Mouse (Mus musculus) liver, embryonic 14.5 days (tissue): Measurements from ENCODE around the gene Fam227a. TPM values are rescaled to one million over a fixed set of nuclear protein-coding genes. Genes with fewer than 3 reads are reported as not detected.

Experiments used
- ATAC-seq: fragments of 200-750 bp; cut with Nextera tagmentation; 2 replicates; pipeline ENCODE4 v1.8.0; 2017; ENCODE audit warnings: moderate number of reproducible peaks, mild to moderate bottlenecking, moderate library complexity; ENCODE audit not compliant: insufficient read depth
- DNase-seq, 3 experiments: peaks; one replicate each; pipeline ENCODE4 v3.0.0-alpha.2; 2012 to 2013; ENCODE audit warnings: low read depth in 3 of 3, low spot score in 3 of 3
- H3K27ac ChIP-seq: fragments of 300-500 bp; sonication (generic); 2 replicates; pipeline ENCODE4 v1.5.1; 2014; ENCODE audit warnings: moderate library complexity, mild to moderate bottlenecking, control low read depth, inconsistent platforms
- H3K27me3 ChIP-seq: fragments of 300-500 bp; sonication (generic); 2 replicates; pipeline ENCODE4 v1.6.1; 2014; ENCODE audit warnings: mild to moderate bottlenecking, low read length, moderate library complexity; ENCODE audit not compliant: control insufficient read depth, insufficient read depth
- H3K36me3 ChIP-seq: fragments of 300-500 bp; sonication (generic); replicated peaks from 2 replicates; pipeline ENCODE4 v1.6.1; 2014; ENCODE audit warnings: low read depth; ENCODE audit not compliant: control insufficient read depth, insufficient read depth
- H3K4me1 ChIP-seq, 2 experiments: fragments of 200-500 bp in 1 of 2; fragments of 300-500 bp in 1 of 2; sonication (generic) in 1 of 2; replicated peaks; 2 replicates each; pipeline ENCODE4 v1.6.1; 2012 to 2014; ENCODE audit warnings: antibody characterized with exemption in 1 of 2, inconsistent platforms in 1 of 2, low read length in 1 of 2; ENCODE audit not compliant: control insufficient read depth in 2 of 2, insufficient read depth in 2 of 2
- H3K4me2 ChIP-seq: fragments of 300-500 bp; sonication (generic); 2 replicates; pipeline ENCODE4 v1.6.1; 2014; ENCODE audit warnings: low read depth, mild to moderate bottlenecking, control low read depth, moderate library complexity
- H3K4me3 ChIP-seq, 2 experiments: fragments of 200-500 bp in 1 of 2; fragments of 300-500 bp in 1 of 2; sonication (generic) in 1 of 2; 2 replicates each; pipeline ENCODE4 v1.5.1; 2012 to 2014; ENCODE audit warnings: low read depth in 2 of 2, low read length in 2 of 2, mild to moderate bottlenecking in 2 of 2, control low read depth in 1 of 2, inconsistent platforms in 1 of 2, moderate library complexity in 1 of 2; ENCODE audit not compliant: insufficient read depth in 1 of 2
- H3K9ac ChIP-seq: fragments of 300-500 bp; sonication (generic); replicated peaks from 2 replicates; pipeline ENCODE4 v1.6.1; 2014; ENCODE audit warnings: mild to moderate bottlenecking, control low read depth, moderate library complexity
- H3K9me3 ChIP-seq: fragments of 300-500 bp; sonication (generic); 2 replicates; pipeline ENCODE4 v1.6.1; 2016; ENCODE audit warnings: low read length, mixed read lengths; ENCODE audit not compliant: control insufficient read depth
- CTCF ChIP-seq: IDR thresholded peaks from 2 replicates; pipeline ENCODE4 v1.5.1; 2016; ENCODE audit warnings: antibody characterized with exemption, low read depth, control low read depth
- EP300 ChIP-seq: IDR thresholded peaks from 2 replicates; pipeline ENCODE4 v1.6.1; 2016; ENCODE audit warnings: antibody characterized with exemption, low read depth
- WGBS: fragments of 180-500 bp; shearing (Covaris S2); extraction: QIAGEN DNeasy Blood & Tissue Kit; methylation state at CpG from one replicate; pipeline ENCODE4 v1.1.7; 2014; ENCODE audit not compliant: insufficient replicate concordance; 5-methylcytosine and 5-hydroxymethylcytosine counted together
- microRNA-seq: library from miRNA; unstranded; fragments of <30 nt; microRNA quantifications from one replicate; pipeline ENCODE4, GENCODE M21; 2016
- polyA plus RNA-seq, 2 experiments: library from polyadenylated mRNA; depleted of rRNA in 1 of 2; stranded (reverse) in 1 of 2; unstranded in 1 of 2; fragments of >200 nt; fragmentation: Nextera tagmentation in 1 of 2; extraction: Ambion mirVana in 1 of 2; gene quantifications; 2 replicates each; pipeline versions ENCODE4 v1.2.1 to v1.2.3; 2012 to 2014

Fam227a gene
- polyA plus RNA-seq, 2 experiments, result 0.06 to 0.35 TPM

DNA sequence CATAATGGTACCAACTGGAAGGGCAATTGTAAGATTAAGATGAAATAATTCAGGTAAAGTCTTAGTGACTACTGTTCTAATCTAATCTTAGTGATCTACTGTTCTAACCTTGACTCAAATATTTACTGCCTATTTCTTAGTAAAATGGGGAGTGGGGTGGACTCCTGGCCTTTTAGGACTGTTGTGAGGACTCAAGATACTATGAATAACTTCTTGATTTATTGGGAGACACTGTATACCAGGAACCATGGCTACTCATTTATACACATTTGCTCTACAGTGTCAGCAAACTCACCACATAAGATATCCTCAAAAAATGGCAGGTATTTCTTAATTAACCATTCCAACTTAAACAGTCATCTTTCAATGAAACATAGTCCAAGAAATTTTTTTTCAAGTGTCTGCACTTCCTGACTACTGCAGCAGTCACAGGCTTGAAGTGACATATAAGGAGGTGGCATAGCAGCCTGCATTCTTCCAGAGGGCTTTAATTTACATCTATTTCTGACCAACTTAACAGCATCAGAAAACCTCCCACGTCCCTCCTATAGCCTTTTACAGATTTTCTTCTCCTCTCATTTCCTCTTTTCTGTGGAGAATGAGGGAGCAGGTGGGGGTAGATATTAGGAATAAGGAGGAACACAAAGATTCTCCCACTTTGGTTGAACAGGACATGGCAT is 83.1 kb downstream of the Fam227a start:
- Histone ChIP-seq H3K4me1 (no peaks in the 10 kb centered on the region), H3K9ac (no peak overlapping the region), H3K27me3 (no peaks in the 10 kb centered on the region), H3K4me3 (no peak overlapping the region), H3K9me3 (no peaks in the 10 kb centered on the region), H3K4me2 (no peak overlapping the region), H3K36me3 (no peaks in the 10 kb centered on the region), H3K27ac (no peak overlapping the region)
- no peak for DNase-seq
- 23% methylated on average over 1 of the region's 1 CpGs for WGBS
- ATAC-seq, result no peak
- TF ChIP-seq EP300 (no peak), CTCF (no peak)

DNA sequence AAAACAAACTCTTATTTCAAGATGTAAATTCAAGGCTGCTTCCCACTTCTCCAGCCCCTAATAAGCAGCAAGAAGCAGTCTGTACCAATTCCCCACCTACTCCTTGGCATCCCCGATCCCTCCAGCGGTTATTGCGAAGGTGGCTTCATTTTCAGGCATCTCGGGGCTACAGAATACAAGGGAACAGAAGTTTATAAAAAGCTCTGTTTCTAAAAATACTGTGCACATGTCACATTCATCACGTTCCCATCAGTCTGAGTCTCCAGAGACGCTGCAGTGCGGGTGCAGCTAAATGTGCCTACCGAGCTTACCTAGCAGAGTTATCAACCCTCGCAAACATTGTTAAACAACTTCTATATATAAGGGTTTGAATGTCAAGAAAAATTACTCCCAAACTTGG is 96.3 kb downstream of the Fam227a start:
- Histone ChIP-seq H3K9ac (no peak overlapping the region), H3K9me3 (no peaks in the 10 kb centered on the region), H3K4me1 (no peaks in the 10 kb centered on the region), H3K4me2 (no peak overlapping the region), H3K4me3 (no peak overlapping the region), H3K36me3 (no peaks in the 10 kb centered on the region), H3K27me3 (no peaks in the 10 kb centered on the region), H3K27ac (no peak overlapping the region)
- DNase-seq, result no peak
- no peak for ATAC-seq
- TF ChIP-seq EP300 (no peak), CTCF (no peak)
- WGBS, result 62% methylated on average over 9 of the region's 9 CpGs

DNA sequence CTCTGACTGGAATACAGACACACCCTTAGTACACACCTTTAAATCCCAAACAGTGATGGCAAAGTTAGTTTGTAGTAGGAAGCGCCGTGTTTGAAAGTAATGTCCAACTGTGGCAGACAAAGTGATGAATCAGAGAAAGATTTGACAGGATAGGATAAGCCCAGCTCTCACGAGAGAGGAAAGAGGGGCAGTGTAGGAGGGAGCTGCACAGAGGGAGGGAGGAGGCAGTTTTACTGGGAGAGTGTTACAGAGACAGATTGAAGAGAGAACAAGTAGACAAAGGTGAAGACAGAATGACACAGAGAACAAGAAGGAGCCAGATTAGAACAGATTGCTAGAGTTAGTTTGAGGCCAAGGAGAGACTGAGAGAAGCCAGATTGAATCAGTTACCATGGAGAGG is 99.1 kb downstream of the Fam227a start:
- WGBS, result 50% methylated on average over 3 of the region's 3 CpGs

More for the DNA sequence above, 99.1 kb downstream of the Fam227a start:
- H3K4me3 ChIP-seq, result no peak overlapping the region
- no peaks in the 10 kb centered on the region for H3K27me3 ChIP-seq
- no peaks in the 10 kb centered on the region for H3K9me3 ChIP-seq
- TF ChIP-seq EP300 (no peak), CTCF (no peak)
- no peaks in the 10 kb centered on the region for H3K4me1 ChIP-seq
- H3K36me3 ChIP-seq, result no peaks in the 10 kb centered on the region
- no peak overlapping the region for H3K27ac ChIP-seq
- H3K4me2 ChIP-seq, result no peak overlapping the region
- no peak overlapping the region for H3K9ac ChIP-seq
- no peak for ATAC-seq
- no peak for DNase-seq

Small RNAs within 50 kb of the gene (microRNA-seq; reads per million reads assigned to microRNA genes)
- not detected for gene Gm27903

Other genes with a start within 250 kb of the Fam227a start
- 9.5 and 9.8 TPM in 2 replicates for gene Csnk1e, start 203.4 kb downstream of the Fam227a start, polyA plus RNA-seq (2012; rRNA removed)
- gene Csnk1e, start 203.4 kb downstream of the Fam227a start, polyA plus RNA-seq (2014; fragmentation: Nextera tagmentation; extraction: Ambion mirVana), result 3.7 and 5.5 TPM in 2 replicates
- not detected in 2 replicates for gene Kcnj4, start 153.7 kb downstream of the Fam227a start, polyA plus RNA-seq (2012; rRNA removed)
- not detected in 2 replicates for gene Kcnj4, start 153.7 kb downstream of the Fam227a start, polyA plus RNA-seq (2014; fragmentation: Nextera tagmentation; extraction: Ambion mirVana)
- gene Kdelr3, start 142.5 kb downstream of the Fam227a start, polyA plus RNA-seq (2012; rRNA removed), result 2.3 and 2.6 TPM in 2 replicates
- gene Kdelr3, start 142.5 kb downstream of the Fam227a start, polyA plus RNA-seq (2014; fragmentation: Nextera tagmentation; extraction: Ambion mirVana), result 3.2 TPM in 2 replicates
- 71.4 and 104 TPM in 2 replicates for gene Ddx17, start 112.2 kb downstream of the Fam227a start, polyA plus RNA-seq (2012; rRNA removed)
- 13.9 and 19.0 TPM in 2 replicates for gene Ddx17, start 112.2 kb downstream of the Fam227a start, polyA plus RNA-seq (2014; fragmentation: Nextera tagmentation; extraction: Ambion mirVana)
- 0.22 and 0.40 TPM in 2 replicates for gene Dmc1, start 53.8 kb downstream of the Fam227a start, polyA plus RNA-seq (2012; rRNA removed)
- 0.32 TPM in 2 replicates for gene Dmc1, start 53.8 kb downstream of the Fam227a start, polyA plus RNA-seq (2014; fragmentation: Nextera tagmentation; extraction: Ambion mirVana)
- 4.0 and 4.6 TPM in 2 replicates for gene Cby1, start 243 bp upstream of the Fam227a start, polyA plus RNA-seq (2012; rRNA removed)
- 13.4 and 15.7 TPM in 2 replicates for gene Cby1, start 243 bp upstream of the Fam227a start, polyA plus RNA-seq (2014; fragmentation: Nextera tagmentation; extraction: Ambion mirVana)
- 51.1 and 58.4 TPM in 2 replicates for gene Tomm22, start 11.9 kb upstream of the Fam227a start, polyA plus RNA-seq (2012; rRNA removed)
- gene Tomm22, start 11.9 kb upstream of the Fam227a start, polyA plus RNA-seq (2014; fragmentation: Nextera tagmentation; extraction: Ambion mirVana), result 142 and 148 TPM in 2 replicates
- 19.7 and 21.4 TPM in 2 replicates for gene Josd1, start 29.0 kb upstream of the Fam227a start, polyA plus RNA-seq (2012; rRNA removed)
- 13.0 and 13.2 TPM in 2 replicates for gene Josd1, start 29.0 kb upstream of the Fam227a start, polyA plus RNA-seq (2014; fragmentation: Nextera tagmentation; extraction: Ambion mirVana)
- 23.5 and 23.7 TPM in 2 replicates for gene Gtpbp1, start 31.9 kb upstream of the Fam227a start, polyA plus RNA-seq (2012; rRNA removed)
- 22.6 and 28.2 TPM in 2 replicates for gene Gtpbp1, start 31.9 kb upstream of the Fam227a start, polyA plus RNA-seq (2014; fragmentation: Nextera tagmentation; extraction: Ambion mirVana)
- gene Sun2, start 83.6 kb upstream of the Fam227a start, polyA plus RNA-seq (2012; rRNA removed), result 6.2 and 7.0 TPM in 2 replicates
- 1.6 TPM in 2 replicates for gene Sun2, start 83.6 kb upstream of the Fam227a start, polyA plus RNA-seq (2014; fragmentation: Nextera tagmentation; extraction: Ambion mirVana)
- gene Dnal4, start 118.9 kb upstream of the Fam227a start, polyA plus RNA-seq (2012; rRNA removed), result 5.5 TPM in 2 replicates
- gene Dnal4, start 118.9 kb upstream of the Fam227a start, polyA plus RNA-seq (2014; fragmentation: Nextera tagmentation; extraction: Ambion mirVana), result 6.3 and 6.8 TPM in 2 replicates
- gene Nptxr, start 145.8 kb upstream of the Fam227a start, polyA plus RNA-seq (2012; rRNA removed), result 0.09 and 0.13 TPM in 2 replicates
- 0.11 TPM in 1 of 2 replicates, not detected in the other for gene Nptxr, start 145.8 kb upstream of the Fam227a start, polyA plus RNA-seq (2014; fragmentation: Nextera tagmentation; extraction: Ambion mirVana)
- gene Npcd, start 175.3 kb upstream of the Fam227a start, polyA plus RNA-seq (2012; rRNA removed), result not detected in 2 replicates
- gene Npcd, start 175.3 kb upstream of the Fam227a start, polyA plus RNA-seq (2014; fragmentation: Nextera tagmentation; extraction: Ambion mirVana), result 0.08 TPM in 1 of 2 replicates, not detected in the other
- gene Cbx6, start 175.7 kb upstream of the Fam227a start, polyA plus RNA-seq (2012; rRNA removed), result 7.2 and 7.7 TPM in 2 replicates
- 2.9 and 3.7 TPM in 2 replicates for gene Cbx6, start 175.7 kb upstream of the Fam227a start, polyA plus RNA-seq (2014; fragmentation: Nextera tagmentation; extraction: Ambion mirVana)
- 23.5 and 29.8 TPM in 2 replicates for gene Apobec3, start 232.7 kb upstream of the Fam227a start, polyA plus RNA-seq (2012; rRNA removed)
- 34.3 and 35.9 TPM in 2 replicates for gene Apobec3, start 232.7 kb upstream of the Fam227a start, polyA plus RNA-seq (2014; fragmentation: Nextera tagmentation; extraction: Ambion mirVana)